Mouse (Mus musculus) stomach, embryonic 14.5 days (tissue): ENCODE results near the gene Kirrel. TPM values are rescaled to one million over a fixed set of nuclear protein-coding genes. Genes with fewer than 3 reads are reported as not detected.
A peak's percentile ranks its signal among the peaks of the same experiment; 100 is the strongest.

ENCODE experiments used
- ATAC-seq: fragments of 200-750 bp; cut with Nextera tagmentation; 2 replicates; pipeline ENCODE4 v1.8.0; 2017; ENCODE audit warnings: low read depth, moderate TSS enrichment; ENCODE audit not compliant: insufficient number of reproducible peaks, insufficient read depth, low FRiP score
- H3K27ac ChIP-seq: fragments of 300-500 bp; sonication (generic); 2 replicates; pipeline ENCODE4 v1.5.1; 2014; ENCODE audit warnings: mild to moderate bottlenecking, low read length, moderate library complexity, mixed read lengths
- H3K27me3 ChIP-seq: fragments of 300-500 bp; sonication (generic); 2 replicates; pipeline ENCODE4 v1.6.1; 2014; ENCODE audit warnings: low read length, control low read depth, mixed read lengths; ENCODE audit not compliant: control insufficient read depth, insufficient read depth
- H3K36me3 ChIP-seq: fragments of 300-500 bp; sonication (generic); 2 replicates; pipeline ENCODE4 v1.6.1; 2014; ENCODE audit warnings: mild to moderate bottlenecking, control low read depth, low read length, moderate library complexity, mixed read lengths; ENCODE audit not compliant: control insufficient read depth, insufficient read depth
- H3K4me1 ChIP-seq: fragments of 300-500 bp; sonication (generic); 2 replicates; pipeline ENCODE4 v1.6.1; 2014; ENCODE audit warnings: low read length, control low read depth, mixed read lengths; ENCODE audit not compliant: control insufficient read depth, insufficient read depth
- H3K4me2 ChIP-seq: fragments of 300-500 bp; sonication (generic); replicated peaks from 2 replicates; pipeline ENCODE4 v1.6.1; 2014; ENCODE audit warnings: low read depth, low read length, control low read depth
- H3K4me3 ChIP-seq: fragments of 300-500 bp; sonication (generic); 2 replicates; pipeline ENCODE4 v1.5.1; 2014; ENCODE audit warnings: low read depth, low read length, control low read depth
- H3K9ac ChIP-seq: fragments of 300-500 bp; sonication (generic); replicated peaks from 2 replicates; pipeline ENCODE4 v1.6.1; 2014; ENCODE audit warnings: low read depth, mild to moderate bottlenecking, control low read depth, low read length, moderate library complexity, mixed read lengths
- H3K9me3 ChIP-seq: fragments of 300-500 bp; sonication (generic); 2 replicates; pipeline ENCODE4 v1.6.1; 2016; ENCODE audit warnings: low read depth, low read length, control low read depth; ENCODE audit not compliant: control insufficient read depth
- WGBS: fragments of 180-500 bp; shearing (Covaris S2); extraction: QIAGEN DNeasy Blood & Tissue Kit; methylation state at CpG from one replicate; pipeline ENCODE4 v1.1.7; 2014; 5-methylcytosine and 5-hydroxymethylcytosine counted together
- polyA plus RNA-seq: library from polyadenylated mRNA; unstranded; fragments of >200 nt; fragmentation: Nextera tagmentation; extraction: Ambion mirVana; gene quantifications from 2 replicates; pipeline ENCODE4 v1.2.1, GENCODE M21; 2014

Kirrel gene
- polyA plus RNA-seq, 1 experiment from 2014 or later = 9.1 TPM

DNA sequence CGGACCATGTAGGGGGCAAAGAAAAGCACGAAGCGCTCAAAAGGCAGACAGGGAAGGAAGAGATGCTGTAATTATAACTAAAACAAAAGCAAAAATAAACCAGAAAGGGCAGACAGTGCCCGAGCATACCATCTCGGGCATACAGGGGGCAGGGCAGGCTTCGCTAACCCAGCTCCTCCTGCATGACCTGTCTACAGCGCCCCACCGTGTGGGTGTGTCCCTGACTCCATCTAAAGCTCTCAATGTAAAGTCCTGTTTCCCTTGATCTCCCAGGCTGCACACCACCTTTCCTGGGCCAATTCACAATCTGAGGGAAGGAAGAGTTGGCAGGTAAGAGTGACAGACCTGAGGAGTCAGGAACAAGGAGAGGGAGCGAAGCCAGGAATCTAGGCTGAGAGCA, 77.3 kb downstream of the Kirrel start:
- Histone ChIP-seq H3K9me3 (no peaks in the 10 kb centered on the region), H3K4me2 (no peak overlapping the region), H3K4me1 (no peaks in the 10 kb centered on the region; the same call in 1 of the 2 replicates), H3K9ac (no peak overlapping the region), H3K27ac (no peak overlapping the region), H3K27me3 (no peaks in the 10 kb centered on the region), H3K36me3 (peaks cover 8% of the 10 kb centered on the region; the same call in 1 of the 2 replicates), H3K4me3 (no peak overlapping the region)
- whole genome bisulfite sequencing = 89% methylated on average over 9 of the region's 9 CpGs
- no peak for ATAC-seq

DNA sequence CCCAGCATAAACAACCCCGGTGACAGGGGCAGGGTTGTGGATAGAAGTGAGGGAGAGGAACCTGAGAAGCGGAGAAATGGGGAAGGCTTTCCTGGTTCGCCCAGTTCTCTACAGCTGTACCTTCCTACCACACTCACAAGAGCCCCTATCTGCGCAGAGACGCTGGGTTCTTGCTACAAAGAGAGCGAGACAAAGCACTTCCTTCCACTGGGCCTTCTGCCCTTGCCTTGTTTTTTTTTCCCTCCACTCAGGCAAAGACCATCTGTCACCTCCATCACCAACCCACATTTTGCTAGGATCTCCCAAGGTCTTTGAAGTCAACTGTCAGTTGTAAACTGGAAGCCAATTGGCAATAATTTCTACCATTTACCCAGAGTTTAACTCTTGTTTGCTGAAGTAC, 80.8 kb downstream of the Kirrel start:
- 38% methylated on average over 6 of the region's 6 CpGs for WGBS
- Histone ChIP-seq H3K9me3 (no peaks in the 10 kb centered on the region), H3K9ac (no peak overlapping the region), H3K27me3 (no peaks in the 10 kb centered on the region), H3K4me2 (no peak overlapping the region), H3K36me3 (peaks cover 19% of the 10 kb centered on the region; the same call in 1 of the 2 replicates), H3K4me3 (no peak overlapping the region), H3K4me1 (no peaks in the 10 kb centered on the region), H3K27ac (no peak overlapping the region)
- no peak for ATAC-seq

- 77% methylated on average over 13 of the region's 13 CpGs for WGBS
- H3K9ac ChIP-seq = no peak overlapping the region
- H3K4me2 ChIP-seq = no peak overlapping the region
- peak; percentile 57; the same call in 1 of the 2 replicates for ATAC-seq
- peaks cover 35% of the 10 kb centered on the region for H3K36me3 ChIP-seq
- H3K9me3 ChIP-seq = no peaks in the 10 kb centered on the region
- H3K4me3 ChIP-seq = no peak overlapping the region
- no peaks in the 10 kb centered on the region for H3K4me1 ChIP-seq
- H3K27ac ChIP-seq = no peak overlapping the region
- H3K27me3 ChIP-seq = no peaks in the 10 kb centered on the region
Observed at GRCm38 (mm10) chr3:87089694-87090565, 84.6 kb downstream of the Kirrel start.

DNA sequence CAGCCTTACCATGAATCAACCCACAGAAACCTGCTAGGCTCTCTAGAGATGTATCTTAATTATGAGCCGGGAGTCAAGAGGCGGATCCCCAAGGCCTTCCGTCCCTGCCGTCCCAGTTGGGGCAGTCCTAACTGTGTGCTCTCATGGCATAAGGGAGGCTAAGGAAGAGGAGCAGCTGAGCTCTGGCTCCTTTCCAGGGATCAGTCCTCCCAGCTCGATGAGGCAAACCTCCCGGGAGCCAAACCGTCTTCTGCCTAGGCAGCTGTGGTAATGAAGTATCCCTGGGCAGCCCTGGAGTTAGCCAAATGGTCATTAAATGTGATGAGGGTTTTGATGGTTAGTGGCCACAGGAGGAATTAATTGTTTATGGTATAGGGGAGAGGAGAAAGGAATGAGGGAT, 87.4 kb downstream of the Kirrel start:
- 68% methylated on average over 7 of the region's 7 CpGs for WGBS
- no peak for ATAC-seq
- Histone ChIP-seq H3K4me2 (no peak overlapping the region), H3K27ac (no peak overlapping the region), H3K9me3 (no peaks in the 10 kb centered on the region), H3K4me3 (no peak overlapping the region), H3K27me3 (no peaks in the 10 kb centered on the region), H3K9ac (no peak overlapping the region), H3K36me3 (peaks cover 58% of the 10 kb centered on the region), H3K4me1 (no peaks in the 10 kb centered on the region)

DNA sequence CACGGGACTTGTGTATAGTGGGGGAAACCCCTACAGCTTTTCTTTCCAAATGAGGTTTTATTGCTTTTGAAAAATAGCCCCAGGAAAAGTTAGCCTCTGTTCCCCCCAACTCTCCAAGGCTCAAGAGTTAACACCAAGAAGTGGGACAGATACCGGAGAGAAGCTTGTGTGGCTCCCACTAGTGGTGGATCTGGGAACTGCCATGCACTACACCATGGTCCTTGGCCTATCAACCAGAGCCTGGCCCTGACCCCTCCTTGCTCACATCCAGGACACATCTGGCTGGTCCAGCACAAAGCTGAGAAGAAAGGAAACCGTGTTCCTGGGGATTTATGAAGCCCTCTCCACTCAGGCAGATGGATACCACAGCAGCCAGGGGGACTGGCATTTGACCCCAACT, 92.3 kb downstream of the Kirrel start:
- ATAC-seq = no peak
- H3K27me3 ChIP-seq = no peaks in the 10 kb centered on the region
- WGBS = 65% methylated on average over 3 of the region's 3 CpGs
- no peak overlapping the region for H3K27ac ChIP-seq
- peaks cover 50% of the 10 kb centered on the region for H3K36me3 ChIP-seq
- no peak overlapping the region for H3K9ac ChIP-seq
- H3K4me3 ChIP-seq = no peak overlapping the region
- H3K9me3 ChIP-seq = no peaks in the 10 kb centered on the region
- H3K4me2 ChIP-seq = no peak overlapping the region
- H3K4me1 ChIP-seq = no peaks in the 10 kb centered on the region

DNA sequence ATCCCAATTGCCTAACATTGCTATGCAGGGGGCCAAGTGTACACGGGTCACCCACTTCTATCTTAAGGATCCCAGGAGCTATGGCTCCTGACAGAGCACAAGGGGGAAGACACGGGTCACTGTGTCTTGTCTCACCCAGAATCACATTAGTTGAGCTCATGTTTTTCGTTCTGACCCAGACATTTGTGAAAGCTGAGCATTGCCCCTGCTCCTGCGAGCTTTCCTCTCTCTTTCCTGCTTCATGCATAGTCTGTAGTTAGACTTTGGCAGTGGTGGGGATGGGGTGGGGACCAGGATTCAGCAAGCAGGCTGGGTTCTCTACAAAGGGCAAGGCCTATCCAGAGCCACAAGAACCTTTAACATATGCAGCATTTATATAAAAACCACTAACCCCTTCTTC, 94.8 kb downstream of the Kirrel start:
- no peaks in the 10 kb centered on the region for H3K27me3 ChIP-seq
- no peak overlapping the region for H3K27ac ChIP-seq
- H3K4me2 ChIP-seq = no peak overlapping the region
- no peak overlapping the region for H3K4me3 ChIP-seq
- no peak overlapping the region for H3K9ac ChIP-seq
- ATAC-seq = no peak
- H3K9me3 ChIP-seq = no peaks in the 10 kb centered on the region
- no peaks in the 10 kb centered on the region for H3K4me1 ChIP-seq
- H3K36me3 ChIP-seq = peaks cover 33% of the 10 kb centered on the region
- WGBS = 82% methylated on average over 4 of the region's 4 CpGs

GRCm38 (mm10) chr3:87079301-87079700, 95.2 kb downstream of the Kirrel start:
- Histone ChIP-seq H3K27me3 (no peaks in the 10 kb centered on the region), H3K36me3 (peaks cover 28% of the 10 kb centered on the region), H3K9me3 (no peaks in the 10 kb centered on the region), H3K4me1 (no peaks in the 10 kb centered on the region), H3K4me2 (no peak overlapping the region), H3K9ac (no peak overlapping the region), H3K27ac (no peak overlapping the region), H3K4me3 (no peak overlapping the region)
- WGBS = 91% methylated on average over 7 of the region's 7 CpGs
- ATAC-seq = no peak

DNA sequence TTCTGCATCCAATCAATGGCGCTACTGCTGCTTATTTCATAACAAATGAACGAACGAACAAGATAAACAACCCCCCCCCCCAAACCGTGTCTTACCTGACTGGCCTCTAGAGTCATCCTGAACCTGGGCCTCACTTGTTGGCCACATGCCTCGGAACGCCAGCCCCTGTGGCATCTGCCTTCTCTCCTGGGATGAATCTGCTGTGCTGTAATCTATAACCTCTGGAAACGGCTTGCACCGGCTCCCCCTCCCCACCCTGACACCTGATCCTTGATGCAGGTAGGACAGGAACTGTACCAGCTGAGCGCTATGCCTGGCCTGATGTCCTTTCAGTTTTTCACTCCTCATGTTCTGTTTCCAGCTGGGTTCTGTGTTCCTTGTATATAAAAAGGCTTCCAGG, 96.9 kb downstream of the Kirrel start:
- H3K4me2 ChIP-seq = no peak overlapping the region
- no peak overlapping the region for H3K4me3 ChIP-seq
- ATAC-seq = no peak
- H3K27ac ChIP-seq = no peak overlapping the region
- peaks cover 12% of the 10 kb centered on the region for H3K36me3 ChIP-seq
- no peaks in the 10 kb centered on the region for H3K27me3 ChIP-seq
- H3K9me3 ChIP-seq = no peaks in the 10 kb centered on the region
- 64% methylated on average over 9 of the region's 9 CpGs for whole genome bisulfite sequencing
- H3K9ac ChIP-seq = no peak overlapping the region
- 0 out of 2 replicates have a peak, but pooled peaks cover 6% of the 10 kb centered on the region for H3K4me1 ChIP-seq
